Mouse (Mus musculus) megakaryocyte-erythroid progenitor cell, adult 5-6 weeks (primary cell): ENCODE measurements around the gene Mylk3. TPM values are rescaled to one million over a fixed set of nuclear protein-coding genes. Genes with fewer than 3 reads are reported as not detected.

Experiments used
- ATAC-seq: replicated peaks from 2 replicates; pipeline ENCODE4 v1.8.0; 2016; ENCODE audit warnings: mild to moderate bottlenecking, inconsistent platforms; ENCODE audit not compliant: severe bottlenecking, poor library complexity, low FRiP score, low TSS enrichment
- total RNA-seq, 2 experiments: library from RNA; stranded (forward) in 1 of 2; stranded (reverse) in 1 of 2; fragments of 200-1000, 215-1000 nt in 1 of 2; fragments of >200 nt in 1 of 2; fragmentation: Nextera tagmentation in 1 of 2; gene quantifications; 2 replicates each; pipeline ENCODE4 v1.2.3; 2014 to 2017

The Mylk3 gene
- total RNA-seq (2014; fragmentation: Nextera tagmentation) (39.2 and 40.3 TPM in 2 replicates), total RNA-seq (2017) (24.3 and 31.6 TPM in 2 replicates)

DNA sequence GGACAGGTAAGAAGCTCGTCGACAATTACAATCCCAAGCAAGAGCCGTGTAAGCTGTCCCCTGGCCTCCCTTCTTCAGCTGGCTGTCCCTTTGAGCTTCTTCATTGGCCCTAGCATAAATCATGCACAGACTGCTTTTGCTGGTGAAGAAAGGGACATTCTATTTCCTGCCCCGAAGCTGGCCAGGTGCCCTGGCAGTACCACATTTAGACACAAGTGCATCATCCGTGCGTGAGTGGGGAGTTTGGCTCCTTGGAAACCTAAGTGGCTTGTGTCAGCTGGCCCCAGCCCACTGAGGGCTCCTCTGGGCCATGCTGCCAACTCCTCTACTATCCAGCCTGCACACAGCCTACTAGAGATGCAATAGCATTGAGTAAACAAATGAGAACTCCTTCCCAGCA lies at the start of gene Mylk3:
TSS of gene Mylk3 (minus strand) at position 141 of the 400 bp plus-strand sequence.
- ATAC-seq: no peak

DNA sequence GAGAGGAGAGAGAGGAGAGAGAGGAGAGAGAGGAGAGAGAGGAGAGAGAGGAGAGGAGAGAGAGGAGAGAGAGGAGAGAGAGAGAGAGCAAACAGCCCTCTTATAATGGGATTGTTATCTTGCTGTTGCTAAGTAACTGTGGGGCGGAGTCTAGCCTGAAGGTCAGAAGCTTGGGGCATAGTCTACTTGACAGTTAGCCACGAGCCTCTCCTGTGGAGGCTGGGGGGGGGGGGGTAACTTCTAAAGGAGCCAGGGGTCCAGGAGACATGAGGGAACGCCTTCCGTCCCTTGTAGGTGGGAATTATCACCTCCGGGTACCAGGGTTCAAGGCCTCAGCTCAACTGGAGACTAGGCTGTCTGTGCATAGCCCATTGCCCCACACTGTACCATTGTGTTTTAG lies 49.6 kb upstream of the Mylk3 start:
- ATAC-seq: no peak

DNA sequence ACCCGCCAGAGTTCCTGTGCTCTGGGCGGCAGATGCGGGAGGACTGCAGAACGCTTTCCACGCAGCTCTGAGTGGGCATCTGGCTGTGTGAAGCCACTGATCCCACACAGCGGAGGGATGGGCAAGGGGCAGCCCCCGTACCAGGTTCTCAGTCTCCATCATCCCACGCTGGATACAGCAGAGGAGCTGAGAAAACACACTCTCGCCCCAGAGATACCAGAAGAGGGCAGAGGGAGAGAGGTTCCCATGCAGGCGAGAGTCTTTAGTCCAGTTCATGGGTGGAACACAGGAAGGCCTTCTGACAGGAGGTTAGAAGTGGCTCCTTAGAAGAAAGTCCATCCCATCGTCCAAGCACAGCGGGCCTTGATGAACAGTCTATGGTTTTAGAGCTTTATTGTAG lies 48.7 kb upstream of the Mylk3 start:
- ATAC-seq: no peak

DNA sequence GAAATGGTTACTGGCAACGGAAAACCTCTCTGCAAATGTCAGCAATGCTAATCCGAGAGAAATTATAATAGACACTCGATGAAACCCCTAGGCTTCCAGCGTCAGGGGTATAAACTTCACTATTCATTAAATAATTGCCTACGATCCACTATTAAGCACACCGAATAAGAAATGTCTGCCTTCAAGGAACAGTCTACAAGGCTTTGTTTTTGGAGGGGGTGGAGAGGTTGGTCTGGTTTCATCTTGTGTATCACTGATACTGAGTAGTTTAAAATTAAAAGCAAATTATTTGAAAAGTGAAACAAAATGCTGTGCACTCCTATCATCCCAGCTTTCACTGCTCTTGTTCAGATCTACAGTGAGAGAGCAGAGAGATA lies 46.9 kb upstream of the Mylk3 start:
- peak; percentile 28 for ATAC-seq

DNA sequence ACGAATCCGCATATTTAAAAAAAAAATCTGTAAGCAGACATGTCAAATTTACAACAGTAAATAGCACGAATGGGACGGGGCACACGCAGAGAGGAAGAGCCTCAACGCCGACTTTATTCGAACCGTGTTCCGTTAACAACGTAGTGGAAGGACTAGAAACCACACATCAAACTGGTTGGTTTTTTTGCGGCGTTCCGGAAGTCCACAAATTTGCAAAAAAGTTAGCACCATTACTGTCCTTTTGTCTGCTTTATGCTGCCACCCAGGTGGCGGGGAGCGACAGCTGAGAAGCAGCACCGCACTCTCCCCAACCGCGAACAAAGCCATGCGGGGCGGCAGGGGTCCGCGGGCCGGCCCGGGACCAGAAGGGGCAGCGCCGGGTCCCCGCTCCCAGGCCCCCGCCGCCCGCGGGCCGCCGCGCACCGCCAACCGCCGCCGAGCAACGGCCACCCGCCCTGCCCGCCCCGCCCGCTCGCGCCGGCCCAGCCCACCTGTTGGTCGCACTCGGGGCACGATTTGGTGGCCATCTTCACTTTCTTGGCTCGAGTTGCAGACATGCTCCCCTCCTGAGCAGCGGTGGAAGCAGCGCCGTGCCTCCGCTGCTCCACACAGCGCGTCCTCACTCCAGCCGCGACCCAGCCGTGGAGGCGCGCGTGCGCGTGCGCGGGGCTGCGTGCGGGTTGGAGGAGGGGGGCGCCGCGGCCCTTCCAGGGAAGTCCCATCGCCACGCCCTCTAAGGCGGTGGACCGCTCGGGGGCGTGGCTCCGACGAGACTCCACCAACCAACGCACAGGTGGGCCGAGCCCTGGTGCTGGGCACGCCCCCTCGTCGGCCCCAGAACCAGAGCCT lies 46.2 kb upstream of the Mylk3 start, which contains the start of gene 4921524J17Rik:
TSS of gene 4921524J17Rik (minus strand) at position 666 of the 849 bp plus-strand sequence.
- peak; percentile 96 for ATAC-seq

DNA sequence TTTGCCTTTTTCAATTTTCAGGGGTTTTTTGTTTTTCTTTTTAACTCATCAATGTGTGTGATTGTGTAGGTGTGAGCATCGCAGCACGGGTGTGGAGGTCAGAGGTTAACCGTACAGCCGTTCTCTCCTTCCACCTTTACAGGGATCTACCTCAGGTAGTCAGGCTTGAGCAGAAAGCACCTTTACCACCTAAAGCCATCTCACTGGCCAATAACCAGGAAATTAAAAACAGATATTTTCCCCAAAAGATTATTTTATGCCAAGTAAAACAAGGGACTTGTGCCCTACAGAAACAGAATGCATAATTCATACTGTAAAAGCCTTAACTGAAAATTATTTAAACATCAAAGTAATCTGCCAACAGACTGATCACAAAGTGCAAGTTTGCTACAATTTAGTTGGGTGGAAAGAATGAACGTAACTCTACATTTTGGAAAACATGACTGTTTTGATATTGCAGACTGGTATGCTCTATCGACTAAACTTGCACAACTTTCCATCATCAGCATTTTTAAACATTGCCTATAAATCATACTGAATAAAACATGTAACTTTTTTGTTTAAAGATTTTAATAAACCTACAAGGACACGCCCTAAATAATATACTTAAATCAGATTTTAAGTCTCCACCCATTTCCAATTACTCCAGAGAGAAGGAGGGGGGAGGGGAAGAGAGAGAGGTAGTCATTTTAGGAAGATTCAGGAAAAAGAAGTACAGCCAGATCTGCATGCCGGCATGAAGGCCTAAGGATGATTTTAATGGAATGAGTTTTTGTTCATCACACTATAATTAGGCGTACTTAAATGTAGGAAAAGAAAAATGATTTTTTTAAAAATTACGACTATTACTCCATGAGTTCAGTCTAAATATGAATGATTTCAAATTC lies 45.4 kb upstream of the Mylk3 start:
- ATAC-seq: no peak

DNA sequence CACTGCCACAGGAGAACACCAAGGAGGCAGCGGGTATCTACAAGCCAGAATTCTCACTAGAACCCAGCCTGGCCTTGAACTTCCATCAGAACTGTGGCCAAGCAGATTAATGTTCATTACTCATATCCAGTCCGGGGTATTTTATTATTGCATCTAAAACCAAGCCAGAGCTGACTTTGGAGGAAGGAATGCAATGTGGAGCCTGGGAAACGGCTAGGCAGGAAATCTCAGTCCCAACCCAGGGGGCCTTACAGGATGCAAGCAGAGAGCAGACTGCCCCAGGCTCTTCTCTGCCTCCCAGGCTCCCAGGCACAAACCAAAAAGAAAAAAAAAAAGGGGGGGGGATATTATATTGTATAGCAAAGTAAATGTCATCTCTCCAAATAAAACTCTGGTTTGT lies 44.7 kb upstream of the Mylk3 start:
- no peak for ATAC-seq

DNA sequence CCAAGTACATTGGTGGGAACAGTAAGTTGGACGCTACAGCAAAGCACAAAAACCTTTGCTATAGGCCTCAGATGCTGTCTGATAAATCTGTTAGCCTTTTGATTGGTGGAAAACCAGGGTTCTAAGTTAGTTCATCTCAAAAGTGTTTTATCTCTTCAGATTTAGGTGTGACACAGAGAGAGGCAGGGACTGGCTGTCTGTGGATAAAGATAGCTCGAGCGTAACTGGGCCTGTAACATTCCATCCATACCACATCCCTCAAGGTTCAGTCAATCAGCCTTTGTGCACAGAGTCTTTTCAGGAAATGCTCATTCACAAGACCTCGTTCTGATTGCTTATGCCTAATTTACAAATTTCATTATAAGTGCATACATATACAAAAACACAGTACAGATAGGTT lies 43.1 kb upstream of the Mylk3 start:
- ATAC-seq: peak; percentile 51

DNA sequence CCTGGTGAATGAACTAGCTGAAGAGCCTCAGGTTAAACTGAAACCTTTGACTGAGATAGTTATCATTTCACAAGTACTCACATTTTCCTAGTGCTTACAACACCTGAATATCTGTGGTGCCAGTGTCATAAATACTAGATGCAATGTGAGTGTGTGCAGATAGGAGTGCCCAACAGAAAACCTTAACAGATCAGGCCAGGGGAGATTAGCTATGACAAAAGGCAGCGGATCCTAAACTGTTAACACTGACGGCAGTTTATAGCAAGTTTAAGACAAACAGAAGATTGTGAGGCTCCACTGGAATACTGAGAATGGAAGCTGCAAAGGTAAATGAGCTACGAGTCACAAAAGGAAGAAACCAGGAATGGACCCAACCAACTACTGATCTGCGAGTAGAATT lies 40.9 kb upstream of the Mylk3 start:
- peak; percentile 51 for ATAC-seq

DNA sequence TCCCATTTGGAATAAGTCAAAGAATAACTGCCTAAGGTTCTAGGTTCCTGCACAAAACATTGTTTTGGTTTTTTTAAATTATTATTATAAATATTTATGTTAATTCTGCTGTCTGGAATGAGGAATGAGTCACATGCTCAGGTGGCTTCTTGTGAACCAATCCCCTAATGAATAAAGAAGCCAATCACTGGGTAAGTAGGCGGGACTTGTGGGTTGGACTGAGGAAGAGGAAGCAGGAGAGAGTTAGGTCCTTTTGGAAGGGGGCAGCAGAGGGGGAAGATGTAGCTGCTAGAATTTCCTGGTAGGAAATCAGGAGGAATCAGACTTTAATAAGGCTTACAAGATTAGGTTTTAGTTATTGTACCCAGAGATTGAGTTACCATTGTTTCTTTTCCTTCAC lies 35.2 kb upstream of the Mylk3 start:
- no peak for ATAC-seq

DNA sequence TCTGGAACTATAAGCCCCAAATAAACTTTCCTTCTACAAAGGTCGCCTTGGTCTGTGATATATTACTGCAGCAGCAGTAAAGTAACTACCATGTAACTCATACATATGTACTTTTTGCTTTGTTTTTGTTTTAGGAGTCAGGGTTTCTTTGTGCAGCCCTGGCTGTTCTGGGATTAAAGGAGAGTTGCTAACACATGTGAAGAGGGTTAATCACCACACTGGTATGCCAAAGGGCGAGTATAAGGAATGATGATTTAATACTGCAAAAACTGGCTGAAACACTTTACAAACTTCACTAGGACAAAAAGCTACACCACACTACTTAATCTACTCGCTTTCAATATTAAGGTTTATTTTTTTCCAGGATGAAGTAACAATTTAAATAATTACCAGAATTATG lies 22.4 kb upstream of the Mylk3 start:
- no peak for ATAC-seq

DNA sequence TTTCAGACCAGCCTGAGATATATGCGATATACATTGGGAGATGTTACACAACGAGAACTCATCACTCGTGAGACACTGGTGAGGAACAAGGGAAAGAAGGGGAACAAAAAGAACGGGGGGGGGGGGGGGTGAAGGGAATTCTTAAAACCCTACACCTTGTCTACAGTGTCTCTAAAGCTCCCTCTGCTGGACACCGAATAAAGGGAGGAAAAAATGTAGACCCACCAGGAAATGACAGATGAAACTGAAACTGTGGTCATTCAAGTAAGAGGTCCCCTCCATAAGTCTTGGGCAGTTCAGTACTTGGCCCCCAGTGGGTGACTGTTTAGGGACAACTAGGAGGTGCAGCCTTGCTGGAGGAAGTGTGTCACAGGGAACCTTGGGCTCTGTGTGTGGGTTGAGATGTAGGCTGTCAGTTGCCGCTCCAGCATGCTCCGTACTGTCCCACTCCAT lies 21.9 kb upstream of the Mylk3 start:
- ATAC-seq: peak; percentile 67

DNA sequence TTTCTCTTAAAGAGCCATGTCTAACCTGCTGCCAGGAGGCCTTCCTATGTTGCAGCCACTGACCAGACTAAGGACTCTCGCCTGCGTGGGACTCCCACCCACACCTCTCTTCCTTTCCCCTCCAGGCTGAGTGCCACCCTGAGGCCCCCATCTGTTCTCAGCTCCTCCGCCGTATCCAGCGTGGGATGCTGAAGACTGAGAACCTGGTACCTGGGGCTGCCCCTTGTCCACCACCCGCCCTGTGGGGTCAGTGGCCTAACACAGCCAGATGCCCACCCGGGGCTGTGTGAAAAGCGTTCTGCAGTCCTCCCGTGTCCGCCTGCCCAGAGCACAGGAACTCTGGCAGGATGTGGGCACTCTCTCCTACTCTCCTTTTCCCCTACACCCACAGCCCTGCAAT lies 19.8 kb upstream of the Mylk3 start:
- no peak for ATAC-seq

DNA sequence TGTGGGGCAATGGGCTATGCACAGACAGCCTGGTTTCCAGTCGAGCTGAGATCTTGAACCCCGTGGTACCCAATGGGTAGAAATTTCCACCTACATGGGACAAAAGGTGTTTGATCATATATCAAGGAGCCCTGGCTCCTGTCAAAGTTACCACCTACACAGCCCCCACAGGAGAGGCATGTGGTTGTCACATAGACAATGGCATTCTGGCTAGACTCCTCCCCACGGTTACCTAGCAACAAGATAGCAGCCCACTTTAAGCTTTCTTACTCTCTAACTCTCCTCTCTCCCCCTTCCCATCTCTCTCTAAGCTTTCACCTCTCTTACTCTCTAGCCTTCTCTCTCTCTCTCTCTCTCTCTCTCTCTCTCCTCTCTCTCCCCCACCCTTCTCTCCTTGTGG lies 19.3 kb upstream of the Mylk3 start:
- ATAC-seq: 0 out of 2 replicates have a peak, but pooled peaks have one; percentile 63

DNA sequence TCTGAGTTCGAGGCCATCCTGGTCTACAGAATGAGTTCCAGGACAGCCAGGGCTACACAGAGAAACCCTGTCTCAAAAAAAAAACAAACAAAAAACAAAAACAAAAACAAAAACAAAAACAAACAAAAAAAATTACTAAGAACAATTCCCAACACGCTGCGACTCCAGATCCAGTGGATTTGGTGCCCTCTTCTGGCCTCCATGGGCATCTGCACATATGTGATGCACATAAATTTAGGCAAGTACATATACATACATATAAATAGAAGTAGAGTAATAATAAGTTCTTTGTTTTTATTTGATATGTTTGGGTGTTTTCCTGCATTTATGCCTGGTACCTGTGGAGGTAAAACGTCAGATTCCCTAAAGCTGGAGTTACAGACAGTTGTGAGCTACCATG lies 12.4 kb upstream of the Mylk3 start:
- ATAC-seq: no peak

DNA sequence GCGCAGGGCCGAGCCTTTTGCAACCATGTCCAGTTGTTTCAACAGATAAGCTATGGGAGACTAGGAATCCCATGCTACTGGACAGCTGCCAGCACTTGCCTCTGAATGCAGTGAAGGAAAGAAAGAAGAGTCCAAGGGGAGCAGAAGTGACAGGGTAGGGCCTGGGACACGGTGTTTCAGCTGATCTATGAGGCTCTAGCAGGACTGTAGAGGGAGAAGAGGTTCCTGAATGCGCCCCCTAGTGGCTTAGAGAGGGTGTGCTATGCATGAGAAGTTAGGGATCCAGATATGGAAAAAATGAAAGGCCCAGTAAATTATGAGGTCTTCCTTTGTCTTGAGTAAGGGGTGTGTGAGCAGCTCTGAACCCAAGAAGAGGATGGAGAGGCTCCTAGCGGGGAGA lies 11.4 kb upstream of the Mylk3 start:
- ATAC-seq: peak; percentile 54; the same call in 1 of the 2 replicates

DNA sequence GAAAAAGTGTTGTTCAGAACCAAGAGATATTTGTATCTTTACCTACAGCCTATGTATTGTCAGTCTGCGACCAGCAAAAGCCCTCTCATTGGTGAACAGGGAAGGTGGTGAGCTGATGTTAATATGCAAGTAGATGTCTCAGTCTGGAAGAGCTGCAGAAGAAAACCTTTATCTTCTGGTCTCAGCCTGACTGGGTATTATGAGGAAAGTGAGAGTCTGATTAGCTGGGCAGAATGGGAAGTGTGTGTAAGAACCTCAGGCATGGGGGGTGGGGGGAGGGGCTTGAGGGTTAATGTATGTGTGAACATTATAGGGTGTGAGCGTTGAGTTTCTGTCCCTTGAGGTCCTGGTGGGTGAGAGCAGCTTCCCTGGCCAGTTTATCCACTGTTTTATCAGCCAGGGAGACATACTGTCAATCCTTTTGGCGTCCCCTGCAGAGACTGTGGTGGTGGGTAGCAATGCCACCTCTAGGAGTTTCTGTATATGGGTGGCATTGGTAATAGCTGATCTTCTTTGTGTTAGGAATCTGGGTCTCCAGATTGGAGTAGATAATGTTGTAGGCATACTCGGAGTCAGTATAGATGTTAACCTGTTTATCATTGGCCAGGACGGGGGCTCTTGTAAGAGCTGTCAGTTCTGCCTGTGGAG lies 10.4 kb upstream of the Mylk3 start:
- peak; percentile 81 for ATAC-seq

DNA sequence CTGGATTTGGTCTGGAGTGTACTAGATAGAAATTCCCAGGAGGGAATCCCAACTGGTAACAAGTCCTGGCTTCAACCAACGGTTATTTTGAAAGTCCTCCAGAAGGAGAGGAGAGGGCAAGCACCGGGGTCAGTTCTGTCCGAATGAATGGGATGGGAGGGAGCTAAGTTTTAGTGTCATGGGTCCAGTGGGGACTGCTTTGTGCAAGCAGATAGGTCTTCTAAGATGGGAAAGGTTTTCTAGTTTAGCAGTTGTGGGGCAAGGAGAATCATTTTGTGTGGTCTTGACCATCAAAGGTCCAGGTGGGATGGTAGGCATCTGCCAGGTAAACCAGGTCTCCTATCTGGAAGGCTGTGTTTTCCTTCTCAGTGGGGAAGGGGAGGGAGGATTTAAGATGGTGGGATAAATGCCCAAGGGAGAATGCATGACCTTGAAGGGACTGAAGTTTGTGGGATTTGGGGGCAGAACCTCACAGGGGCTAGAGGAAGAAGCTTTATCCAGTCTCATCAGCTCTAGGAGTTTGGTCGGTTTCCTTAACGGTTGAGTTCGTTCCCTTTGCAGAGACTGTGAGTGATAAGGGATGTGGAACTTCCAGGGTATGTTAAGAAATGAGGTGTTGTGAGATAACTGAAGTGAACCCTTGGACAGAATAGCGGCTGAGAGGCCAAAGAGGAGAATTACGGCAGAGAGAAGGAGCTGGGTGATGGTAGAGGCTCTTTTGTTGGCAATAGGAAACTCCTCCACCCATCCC lies 9.7 kb upstream of the Mylk3 start:
- ATAC-seq: peak; percentile 72

DNA sequence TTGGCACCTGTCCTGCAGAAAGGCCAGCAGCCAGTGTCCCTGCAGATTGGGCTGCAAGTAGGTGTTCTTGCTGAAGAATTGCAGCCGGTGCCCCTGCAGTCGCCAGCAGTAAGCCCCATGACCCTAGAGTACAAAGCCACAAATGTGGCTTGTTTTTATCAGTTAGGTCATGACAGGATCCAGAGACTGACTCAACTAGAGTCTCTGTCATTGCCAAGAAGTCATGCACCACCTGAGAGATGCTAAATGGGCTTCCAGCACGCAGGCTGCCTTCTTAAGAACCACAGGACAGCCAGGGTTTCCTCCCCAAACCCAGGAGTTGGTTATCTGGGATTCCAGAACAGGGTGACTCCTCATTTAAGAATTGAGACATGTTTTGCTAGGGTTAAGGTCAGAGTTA lies 8.9 kb upstream of the Mylk3 start:
- ATAC-seq: peak; percentile 19
